Mouse (Mus musculus) heart, adult 18-20 months (tissue): ENCODE data around the gene Fbln2. TPM values are rescaled to one million over a fixed set of nuclear protein-coding genes. Genes with fewer than 3 reads are reported as not detected.
"Not testable (repeated sequence)": the region's sequence is repeated elsewhere in the genome, so short reads cannot be mapped to it uniquely, and the experiment has no call there.

ENCODE experiments used
- DNase-seq, 2 experiments: peaks; one replicate each; pipeline ENCODE4 v3.0.0; 2021 to 2022; ENCODE audit warnings: mixed read lengths in 1 of 2
- long read RNA-seq, 2 experiments: library from polyadenylated mRNA; stranded (forward); transcript quantifications; one replicate each; pipeline ENCODE4 v2.0.0; 2021
- total RNA-seq, 2 experiments: library from RNA; stranded (reverse); gene quantifications; 2 replicates each; pipeline ENCODE4 v1.2.3; 2021

Gene Fbln2
- 10 to 100 TPM; 42.0 to 43.1 TPM for total RNA-seq
- long read RNA-seq, experiment 1, full-length matches to known transcripts: 47 of 56 reads
- long read RNA-seq, experiment 1, partial matches to known transcripts: 7 of 56 reads
- long read RNA-seq, experiment 1, other reads (novel, unspliced or antisense): 2 of 56 reads
- long read RNA-seq, experiment 2, full-length matches to known transcripts: 14 of 18 reads
- long read RNA-seq, experiment 2, partial matches to known transcripts: 1 of 18 reads
- long read RNA-seq, experiment 2, other reads (novel, unspliced or antisense): 3 of 18 reads

- DNase-seq: not testable (repeated sequence)
Measured at GRCm38 (mm10) chr6:91212155-91212554, at the start of gene Fbln2. TSS of gene Fbln2 (plus strand) at chr6:91212455.

- DNase-seq: no peak
Measured at GRCm38 (mm10) chr6:91163195-91163911, 48.9 kb upstream of the Fbln2 start.

- DNase-seq: no peak
Measured at GRCm38 (mm10) chr6:91164584-91164983, 47.7 kb upstream of the Fbln2 start.

- peak; percentile 64 to 85 for DNase-seq
Measured at GRCm38 (mm10) chr6:91165210-91165609, 47.0 kb upstream of the Fbln2 start.

GRCm38 (mm10) chr6:91167828-91168227 lies 44.4 kb upstream of the Fbln2 start:
- DNase-seq: no peak

- DNase-seq: no peak
Measured at GRCm38 (mm10) chr6:91169129-91169528, 43.1 kb upstream of the Fbln2 start.

GRCm38 (mm10) chr6:91171396-91171895 lies 40.8 kb upstream of the Fbln2 start:
- no peak for DNase-seq

- no peak for DNase-seq
Measured at GRCm38 (mm10) chr6:91172381-91172780, 39.9 kb upstream of the Fbln2 start.

GRCm38 (mm10) chr6:91173221-91173880 lies 38.9 kb upstream of the Fbln2 start:
- peak; percentile 77 to 86 for DNase-seq

- DNase-seq: no peak
Measured at GRCm38 (mm10) chr6:91174211-91174610, 38.0 kb upstream of the Fbln2 start.

- DNase-seq: peak; percentile 67 to 74
Measured at GRCm38 (mm10) chr6:91180767-91181171, 31.5 kb upstream of the Fbln2 start.

GRCm38 (mm10) chr6:91181320-91181719 lies 30.9 kb upstream of the Fbln2 start:
- DNase-seq: peak; percentile 92 to 96

- DNase-seq: peak in 1 of 2 experiments; percentile 51
Measured at GRCm38 (mm10) chr6:91182075-91182490, 30.2 kb upstream of the Fbln2 start.

GRCm38 (mm10) chr6:91183041-91183440 lies 29.2 kb upstream of the Fbln2 start:
- DNase-seq: peak; percentile 35

- peak; percentile 66 to 80 for DNase-seq
Measured at GRCm38 (mm10) chr6:91183980-91184379, 28.3 kb upstream of the Fbln2 start.

GRCm38 (mm10) chr6:91184776-91185175 lies 27.5 kb upstream of the Fbln2 start:
- DNase-seq: no peak

- peak; percentile 81 to 91 for DNase-seq
Measured at GRCm38 (mm10) chr6:91185502-91185901, 26.8 kb upstream of the Fbln2 start.

- peak in 1 of 2 experiments; percentile 18 for DNase-seq
Measured at GRCm38 (mm10) chr6:91186161-91186931, 25.9 kb upstream of the Fbln2 start.

GRCm38 (mm10) chr6:91186934-91187333 lies 25.3 kb upstream of the Fbln2 start:
- peak; percentile 39 to 56 for DNase-seq

- peak; percentile 54 to 78 for DNase-seq
Measured at GRCm38 (mm10) chr6:91187871-91188270, 24.4 kb upstream of the Fbln2 start.

GRCm38 (mm10) chr6:91189971-91190370 lies 22.3 kb upstream of the Fbln2 start:
- DNase-seq: no peak

- DNase-seq: no peak
Measured at GRCm38 (mm10) chr6:91191465-91191864, 20.8 kb upstream of the Fbln2 start.
